Mouse (Mus musculus) neural tube, embryonic 15.5 days (tissue): ENCODE data around the gene Pfn1. TPM values are rescaled to one million over a fixed set of nuclear protein-coding genes. Genes with fewer than 3 reads are reported as not detected.

Source experiments
- ATAC-seq: fragments of 200-750 bp; cut with Nextera tagmentation; 2 replicates; pipeline ENCODE4 v1.8.0; 2017; ENCODE audit warnings: mild to moderate bottlenecking, moderate TSS enrichment, moderate library complexity; ENCODE audit not compliant: low FRiP score
- H3K27ac ChIP-seq: fragments of 300-500 bp; sonication (generic); replicated peaks from 2 replicates; pipeline ENCODE4 v1.5.1; 2015; ENCODE audit warnings: mild to moderate bottlenecking, inconsistent platforms
- H3K27me3 ChIP-seq: fragments of 300-500 bp; sonication (generic); replicated peaks from 2 replicates; pipeline ENCODE4 v1.6.1; 2015; ENCODE audit warnings: inconsistent platforms
- H3K36me3 ChIP-seq: fragments of 300-500 bp; sonication (generic); 2 replicates; pipeline ENCODE4 v1.6.1; 2015; ENCODE audit warnings: inconsistent platforms
- H3K4me1 ChIP-seq: fragments of 300-500 bp; sonication (generic); 2 replicates; pipeline ENCODE4 v1.6.1; 2015; ENCODE audit warnings: inconsistent platforms
- H3K4me2 ChIP-seq: fragments of 300-500 bp; sonication (generic); 2 replicates; pipeline ENCODE4 v1.6.1; 2015; ENCODE audit warnings: inconsistent platforms, mild to moderate bottlenecking, moderate library complexity
- H3K4me3 ChIP-seq: fragments of 300-500 bp; sonication (generic); replicated peaks from 2 replicates; pipeline ENCODE4 v1.5.1; 2015; ENCODE audit warnings: mild to moderate bottlenecking, inconsistent platforms
- H3K9ac ChIP-seq: fragments of 300-500 bp; sonication (generic); replicated peaks from 2 replicates; pipeline ENCODE4 v1.6.1; 2015; ENCODE audit warnings: mild to moderate bottlenecking, inconsistent platforms
- H3K9me3 ChIP-seq: fragments of 300-500 bp; sonication (generic); replicated peaks from 2 replicates; pipeline ENCODE4 v1.6.1; 2016; ENCODE audit warnings: inconsistent platforms
- WGBS: fragments of 180-500 bp; shearing (Covaris S2); methylation state at CpG from one replicate; pipeline ENCODE4 v1.1.7; 2015; ENCODE audit warnings: mixed read lengths; 5-methylcytosine and 5-hydroxymethylcytosine counted together
- polyA plus RNA-seq: library from polyadenylated mRNA; unstranded; fragments of >200 nt; fragmentation: Nextera tagmentation; extraction: Ambion mirVana; gene quantifications from 2 replicates; pipeline ENCODE4 v1.2.1, GENCODE M21; 2015

The Pfn1 gene
- polyA plus RNA-seq, 1 experiment from 2014 or later, result 679 TPM

- Histone ChIP-seq H3K9ac (peak overlapping the region; percentile 86), H3K4me1 (peaks cover 78% of the 10 kb centered on the region)
- ATAC-seq, result no peak
Measured at GRCm38 (mm10) chr11:70652029-70652883, 2.2 kb downstream of the Pfn1 start.

DNA sequence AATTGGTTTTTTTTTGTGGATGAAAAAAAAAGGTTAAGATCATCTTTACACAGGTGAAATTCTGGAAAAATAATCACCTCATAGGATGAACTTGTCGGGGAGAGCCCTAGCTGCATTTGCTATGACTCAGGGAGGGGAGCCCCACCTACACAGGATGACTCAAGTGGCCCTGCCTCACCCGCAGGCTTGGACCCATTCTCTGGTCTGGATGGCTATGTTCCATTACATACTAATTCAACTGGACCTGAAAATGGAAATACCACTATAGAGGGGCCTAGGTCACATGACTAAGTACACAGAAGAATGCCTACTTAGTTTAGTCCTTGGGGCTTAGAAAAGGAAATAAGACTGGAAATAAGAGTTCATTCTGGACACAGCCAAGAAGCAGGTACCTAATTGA is 3.1 kb downstream of the Pfn1 start:
- Histone ChIP-seq H3K4me3 (no peak overlapping the region), H3K36me3 (peaks cover 35% of the 10 kb centered on the region), H3K4me2 (no peak overlapping the region), H3K4me1 (peaks cover 72% of the 10 kb centered on the region), H3K27ac (no peak overlapping the region), H3K27me3 (no peaks in the 10 kb centered on the region), H3K9me3 (no peaks in the 10 kb centered on the region), H3K9ac (no peak overlapping the region)
- WGBS, result 84% methylated on average over 2 of the region's 2 CpGs
- no peak for ATAC-seq

More at GRCm38 (mm10) chr11:70652029-70652883, 2.2 kb downstream of the Pfn1 start:
- Histone ChIP-seq H3K4me2 (peak overlapping the region; percentile 91), H3K27ac (no peak overlapping the region), H3K27me3 (no peaks in the 10 kb centered on the region), H3K36me3 (peaks cover 35% of the 10 kb centered on the region), H3K9me3 (no peaks in the 10 kb centered on the region), H3K4me3 (peak overlapping the region; percentile 69)
- WGBS, result 69% methylated on average over 12 of the region's 12 CpGs

DNA sequence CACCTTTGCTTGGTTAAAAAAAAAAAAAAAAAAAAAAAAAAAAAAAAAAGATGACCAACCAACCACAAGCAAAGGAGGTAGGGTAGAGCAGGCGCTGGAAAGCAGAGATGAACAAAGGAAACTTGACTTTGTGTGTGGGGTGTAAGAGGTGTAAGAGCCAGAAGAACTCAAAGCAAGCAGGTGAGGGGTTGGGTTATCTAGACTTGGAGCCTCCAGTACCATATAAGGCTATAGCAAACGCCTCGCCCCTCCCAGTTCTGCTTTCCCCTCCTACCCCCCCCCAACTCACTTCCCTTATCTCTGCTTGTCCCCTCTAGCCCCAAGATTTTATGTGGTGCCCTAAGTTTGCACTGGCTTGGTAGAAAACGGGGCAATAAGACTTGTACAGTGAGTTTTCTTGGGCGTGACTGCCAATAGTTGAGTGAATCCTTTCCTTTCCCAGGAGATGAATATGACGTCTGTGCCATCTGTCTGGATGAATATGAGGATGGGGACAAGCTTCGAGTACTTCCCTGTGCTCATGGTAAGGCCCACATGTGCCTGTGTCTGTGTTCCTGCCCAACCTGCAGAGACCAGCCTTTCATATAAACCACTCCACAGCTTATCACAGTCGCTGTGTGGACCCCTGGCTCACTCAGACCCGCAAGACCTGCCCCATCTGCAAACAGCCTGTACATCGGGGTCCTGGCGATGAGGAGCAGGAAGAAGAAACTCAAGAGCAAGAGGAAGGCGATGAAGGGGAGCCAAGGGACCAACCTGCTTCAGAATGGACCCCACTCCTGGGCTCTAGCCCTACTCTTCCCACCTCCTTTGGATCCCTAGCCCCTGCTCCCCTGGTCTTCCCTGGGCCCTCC is 3.9 kb downstream of the Pfn1 start:
- H3K4me2 ChIP-seq, result no peak overlapping the region
- 77% methylated on average over 12 of the region's 12 CpGs for WGBS

DNA sequence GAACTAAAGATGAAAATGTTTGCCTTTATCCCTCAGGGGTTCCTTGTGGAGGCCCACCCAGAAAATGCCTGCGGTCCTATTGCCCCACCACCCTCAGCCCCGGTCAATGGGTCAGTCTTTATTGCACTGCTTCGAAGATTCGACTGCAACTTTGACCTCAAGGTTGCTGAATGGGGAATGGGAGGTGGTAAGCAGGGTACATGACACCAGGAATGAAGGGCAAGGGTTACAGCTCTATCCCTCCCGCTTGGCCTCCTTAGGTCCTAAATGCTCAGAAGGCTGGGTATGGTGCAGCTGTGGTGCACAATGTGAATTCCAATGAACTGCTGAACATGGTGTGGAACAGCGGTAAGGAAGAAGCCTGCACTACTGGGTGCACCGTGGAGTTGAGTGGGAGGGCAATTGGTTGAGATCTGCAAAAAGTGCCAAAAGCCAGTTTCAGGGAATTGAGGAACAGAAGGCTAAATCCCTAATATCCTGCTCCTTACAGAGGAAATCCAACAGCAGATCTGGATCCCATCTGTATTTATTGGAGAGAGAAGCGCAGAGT is 5.2 kb downstream of the Pfn1 start:
- no peak overlapping the region for H3K4me3 ChIP-seq
- peaks cover 77% of the 10 kb centered on the region for H3K4me1 ChIP-seq
- peak overlapping the region; percentile 100 for H3K4me2 ChIP-seq
- H3K27ac ChIP-seq, result 0 out of 2 replicates have a peak overlapping the region, but pooled peaks have one; percentile 18
- peaks cover 47% of the 10 kb centered on the region for H3K36me3 ChIP-seq
- H3K9ac ChIP-seq, result no peak overlapping the region
- no peaks in the 10 kb centered on the region for H3K9me3 ChIP-seq
- no peak for ATAC-seq
- 87% methylated on average over 8 of the region's 8 CpGs for WGBS
- H3K27me3 ChIP-seq, result no peaks in the 10 kb centered on the region

More for the DNA sequence above, 3.9 kb downstream of the Pfn1 start:
- H3K4me1 ChIP-seq, result peaks cover 72% of the 10 kb centered on the region
- H3K27me3 ChIP-seq, result no peaks in the 10 kb centered on the region
- H3K4me3 ChIP-seq, result no peak overlapping the region
- H3K9ac ChIP-seq, result 0 out of 2 replicates have a peak overlapping the region, but pooled peaks have one; percentile 0
- H3K27ac ChIP-seq, result no peak overlapping the region
- H3K9me3 ChIP-seq, result no peaks in the 10 kb centered on the region
- H3K36me3 ChIP-seq, result peaks cover 35% of the 10 kb centered on the region
- no peak for ATAC-seq

DNA sequence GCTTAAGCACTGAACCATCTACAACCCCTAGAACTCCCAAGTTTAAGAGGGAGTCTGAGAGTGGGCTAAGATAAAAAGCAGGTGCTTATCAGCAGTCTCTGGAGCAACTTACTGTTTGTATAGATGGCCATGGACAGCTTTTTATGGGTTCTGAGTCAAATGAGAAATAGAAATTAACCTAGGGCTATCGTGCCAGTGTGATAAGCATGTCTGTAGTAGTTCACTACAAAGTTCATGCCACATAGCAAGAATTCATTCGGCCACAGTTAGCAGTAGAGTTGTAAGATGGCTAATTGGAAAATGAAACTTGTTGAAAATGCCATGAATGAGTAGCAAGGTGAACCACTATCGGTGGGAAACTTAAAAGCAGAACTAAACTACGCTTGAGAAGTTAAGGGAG is 5.9 kb downstream of the Pfn1 start:
- Histone ChIP-seq H3K9ac (peak overlapping the region; percentile 80), H3K27me3 (no peaks in the 10 kb centered on the region), H3K4me1 (peaks cover 77% of the 10 kb centered on the region), H3K4me2 (peak overlapping the region; percentile 100), H3K9me3 (no peaks in the 10 kb centered on the region), H3K36me3 (peaks cover 51% of the 10 kb centered on the region), H3K4me3 (peak overlapping the region; percentile 76), H3K27ac (no peak overlapping the region)
- 82% methylated on average over 4 of the region's 4 CpGs for WGBS
- ATAC-seq, result no peak

- Histone ChIP-seq H3K4me1 (peaks cover 70% of the 10 kb centered on the region), H3K9me3 (no peaks in the 10 kb centered on the region), H3K36me3 (peaks cover 52% of the 10 kb centered on the region), H3K27ac (peak overlapping the region; percentile 97), H3K4me3 (peak overlapping the region; percentile 76), H3K4me2 (peak overlapping the region; percentile 100), H3K27me3 (no peaks in the 10 kb centered on the region), H3K9ac (peak overlapping the region; percentile 80)
- 0 out of 2 replicates have a peak, but pooled peaks have one; percentile 12 for ATAC-seq
- 5% methylated on average over 28 of the region's 28 CpGs for WGBS
Measured at GRCm38 (mm10) chr11:70647716-70648420, 6.6 kb downstream of the Pfn1 start.

GRCm38 (mm10) chr11:70646691-70647650 is 7.5 kb downstream of the Pfn1 start, which contains the start of the genes Rnf167 and Slc25a11:
Gene Rnf167, plus strand, starts transcription at chr11:70647235.
Gene Slc25a11, minus strand, starts transcription at chr11:70647479.
- Histone ChIP-seq H3K27me3 (no peaks in the 10 kb centered on the region), H3K36me3 (peaks cover 57% of the 10 kb centered on the region), H3K4me3 (peak within 1 kb of the TSS; percentile 76), H3K4me1 (peaks cover 61% of the 10 kb centered on the region), H3K27ac (peak within 1 kb of the TSS; percentile 97), H3K4me2 (peak within 1 kb of the TSS; percentile 100), H3K9ac (peak within 1 kb of the TSS; percentile 90), H3K9me3 (no peaks in the 10 kb centered on the region)
- peak; percentile 92 for ATAC-seq
- under 1% methylated on average over 63 of the region's 63 CpGs for WGBS

DNA sequence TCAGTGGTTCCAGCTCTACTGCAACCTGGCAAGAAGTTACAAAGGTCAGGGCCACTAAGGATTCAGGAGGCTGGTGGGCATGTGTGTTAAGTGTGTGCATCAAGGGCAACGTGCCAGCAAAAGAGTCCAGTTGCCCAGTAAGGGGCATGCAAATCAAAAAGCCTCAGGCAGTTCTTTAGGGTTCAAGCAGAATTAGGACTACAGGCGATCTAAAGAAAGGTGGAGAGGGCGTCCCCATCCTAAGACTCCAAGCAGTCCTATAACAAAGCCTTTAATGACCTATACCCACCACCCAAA is 8.2 kb downstream of the Pfn1 start:
- Histone ChIP-seq H3K36me3 (peaks cover 50% of the 10 kb centered on the region), H3K27me3 (no peaks in the 10 kb centered on the region), H3K9me3 (no peaks in the 10 kb centered on the region), H3K4me2 (peak overlapping the region; percentile 100), H3K9ac (peak overlapping the region; percentile 90), H3K4me3 (peak overlapping the region; percentile 76), H3K27ac (peak overlapping the region; percentile 97), H3K4me1 (peaks cover 54% of the 10 kb centered on the region)
- WGBS, result 21% methylated on average over 3 of the region's 3 CpGs
- ATAC-seq, result no peak

GRCm38 (mm10) chr11:70645461-70646258 is 8.8 kb downstream of the Pfn1 start:
- Histone ChIP-seq H3K27me3 (no peaks in the 10 kb centered on the region), H3K4me2 (peak overlapping the region; percentile 100), H3K27ac (peak overlapping the region; percentile 97), H3K4me3 (peak overlapping the region; percentile 76), H3K36me3 (peaks cover 44% of the 10 kb centered on the region), H3K4me1 (peaks cover 49% of the 10 kb centered on the region), H3K9me3 (no peaks in the 10 kb centered on the region), H3K9ac (peak overlapping the region; percentile 90)
- no peak for ATAC-seq
- 91% methylated on average over 12 of the region's 12 CpGs for WGBS
